Mouse (Mus musculus) embryonic facial prominence, embryonic 15.5 days (tissue): ENCODE data around the gene Kcnmb2. TPM values are rescaled to one million over a fixed set of nuclear protein-coding genes. Genes with fewer than 3 reads are reported as not detected.

ENCODE experiments used
- ATAC-seq: fragments of 200-750 bp; cut with Nextera tagmentation; 2 replicates; pipeline ENCODE4 v1.8.0; 2017; ENCODE audit warnings: low read depth, moderate TSS enrichment; ENCODE audit not compliant: insufficient number of reproducible peaks, low FRiP score, low TSS enrichment
- H3K27ac ChIP-seq: fragments of 300-500 bp; sonication (generic); replicated peaks from 2 replicates; pipeline ENCODE4 v1.5.1; 2015; ENCODE audit warnings: mild to moderate bottlenecking, inconsistent platforms
- H3K27me3 ChIP-seq: fragments of 300-500 bp; sonication (generic); 2 replicates; pipeline ENCODE4 v1.6.1; 2015; ENCODE audit warnings: inconsistent platforms
- H3K36me3 ChIP-seq: fragments of 300-500 bp; sonication (generic); 2 replicates; pipeline ENCODE4 v1.6.1; 2015; ENCODE audit warnings: mild to moderate bottlenecking, inconsistent platforms
- H3K4me1 ChIP-seq: fragments of 300-500 bp; sonication (generic); 2 replicates; pipeline ENCODE4 v1.6.1; 2015; ENCODE audit warnings: inconsistent platforms
- H3K4me2 ChIP-seq: fragments of 300-500 bp; sonication (generic); replicated peaks from 2 replicates; pipeline ENCODE4 v1.6.1; 2015; ENCODE audit warnings: mild to moderate bottlenecking, inconsistent platforms
- H3K4me3 ChIP-seq: fragments of 300-500 bp; sonication (generic); replicated peaks from 2 replicates; pipeline ENCODE4 v1.5.1; 2015; ENCODE audit warnings: mild to moderate bottlenecking, inconsistent platforms
- H3K9ac ChIP-seq: fragments of 300-500 bp; sonication (generic); 2 replicates; pipeline ENCODE4 v1.6.1; 2015; ENCODE audit warnings: inconsistent platforms
- H3K9me3 ChIP-seq: fragments of 300-500 bp; sonication (generic); replicated peaks from 2 replicates; pipeline ENCODE4 v1.6.1; 2016; ENCODE audit warnings: inconsistent platforms
- WGBS: fragments of 180-500 bp; shearing (Covaris S2); methylation state at CpG from one replicate; pipeline ENCODE4 v1.1.7; 2015; 5-methylcytosine and 5-hydroxymethylcytosine counted together
- polyA plus RNA-seq: library from polyadenylated mRNA; unstranded; fragments of >200 nt; fragmentation: Nextera tagmentation; extraction: Ambion mirVana; gene quantifications from 2 replicates; pipeline ENCODE4 v1.2.1, GENCODE M21; 2015

Kcnmb2 gene
- polyA plus RNA-seq, 1 experiment from 2014 or later: 2.4 TPM

- H3K9ac ChIP-seq: no peak overlapping the region
- no peak overlapping the region for H3K27ac ChIP-seq
- H3K36me3 ChIP-seq: no peaks in the 10 kb centered on the region
- H3K27me3 ChIP-seq: no peaks in the 10 kb centered on the region
- H3K4me2 ChIP-seq: no peak overlapping the region
- no peak overlapping the region for H3K4me3 ChIP-seq
- no peak for ATAC-seq
- 63% methylated on average over 3 of the region's 3 CpGs for WGBS
- H3K4me1 ChIP-seq: no peaks in the 10 kb centered on the region
- no peaks in the 10 kb centered on the region for H3K9me3 ChIP-seq
Measured at GRCm38 (mm10) chr3:32144655-32145054, 242.3 kb downstream of the Kcnmb2 start.

DNA sequence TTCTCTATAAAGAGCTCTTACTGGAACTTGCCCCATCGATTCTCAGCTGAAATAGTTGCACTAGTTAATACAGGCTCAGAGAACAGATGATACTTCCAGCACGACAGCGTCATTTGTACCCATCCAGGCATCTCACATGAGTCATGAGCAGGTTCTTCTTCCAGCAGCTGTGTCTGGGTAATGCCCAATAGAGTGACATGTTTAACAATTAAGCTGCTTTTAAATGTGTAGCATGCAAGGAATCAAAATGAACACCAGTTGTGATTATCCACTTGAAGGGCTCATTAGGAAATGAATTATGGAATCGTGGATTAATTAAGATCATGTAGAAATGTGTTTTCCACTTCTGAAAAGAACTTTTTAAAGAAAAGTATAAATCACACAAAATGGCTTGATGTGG is 245.4 kb downstream of the Kcnmb2 start:
- no peaks in the 10 kb centered on the region for H3K36me3 ChIP-seq
- no peaks in the 10 kb centered on the region for H3K9me3 ChIP-seq
- H3K27me3 ChIP-seq: no peaks in the 10 kb centered on the region
- H3K4me1 ChIP-seq: no peaks in the 10 kb centered on the region
- no peak for ATAC-seq
- H3K4me2 ChIP-seq: no peak overlapping the region
- no peak overlapping the region for H3K4me3 ChIP-seq
- 83% methylated on average over 4 of the region's 4 CpGs for WGBS
- H3K9ac ChIP-seq: no peak overlapping the region
- H3K27ac ChIP-seq: no peak overlapping the region

DNA sequence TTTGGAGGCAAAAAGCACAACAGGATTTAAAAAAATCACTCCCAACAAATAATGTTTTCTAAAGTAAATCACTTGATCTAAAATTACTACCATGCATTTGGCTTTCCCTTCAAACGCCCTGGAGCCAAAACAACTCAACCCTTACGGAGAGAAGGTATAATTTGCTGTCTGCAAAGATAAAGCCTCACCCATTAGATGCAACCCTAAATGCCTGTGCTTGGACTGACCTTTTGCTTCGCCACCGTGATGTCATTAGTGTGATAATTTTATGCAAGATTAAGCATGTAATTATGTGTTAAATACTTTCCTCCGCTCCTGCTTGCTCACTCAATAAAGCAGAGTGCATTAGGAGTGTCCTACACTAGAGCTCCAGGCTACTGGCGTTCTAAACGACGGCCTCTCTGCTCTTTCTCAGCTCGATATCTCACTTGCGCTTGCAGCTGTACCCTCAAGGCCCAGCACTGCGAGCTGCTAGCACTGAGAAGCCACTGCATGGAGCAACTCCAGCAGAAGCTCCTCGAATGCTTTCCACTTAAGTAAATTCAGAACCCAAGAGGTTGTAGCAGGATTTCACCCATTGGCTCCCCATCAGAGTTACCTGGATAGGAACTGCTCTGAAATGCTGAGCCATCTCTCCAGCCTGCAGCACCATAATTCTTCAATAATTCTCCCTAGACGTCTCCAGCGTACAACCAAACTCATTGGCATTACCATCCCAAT is 247.7 kb downstream of the Kcnmb2 start:
- Histone ChIP-seq H3K9me3 (no peaks in the 10 kb centered on the region), H3K4me3 (no peak overlapping the region), H3K27ac (no peak overlapping the region), H3K36me3 (no peaks in the 10 kb centered on the region), H3K4me2 (no peak overlapping the region), H3K4me1 (no peaks in the 10 kb centered on the region), H3K9ac (no peak overlapping the region), H3K27me3 (no peaks in the 10 kb centered on the region)
- ATAC-seq: no peak
- WGBS: 35% methylated on average over 14 of the region's 14 CpGs

GRCm38 (mm10) chr3:32180519-32180918 is 278.2 kb downstream of the Kcnmb2 start:
- no peak overlapping the region for H3K4me2 ChIP-seq
- H3K4me1 ChIP-seq: no peaks in the 10 kb centered on the region
- no peak for ATAC-seq
- no peaks in the 10 kb centered on the region for H3K9me3 ChIP-seq
- no peaks in the 10 kb centered on the region for H3K27me3 ChIP-seq
- H3K9ac ChIP-seq: no peak overlapping the region
- no peak overlapping the region for H3K4me3 ChIP-seq
- no peak overlapping the region for H3K27ac ChIP-seq
- 62% methylated on average over 6 of the region's 6 CpGs for WGBS
- H3K36me3 ChIP-seq: no peaks in the 10 kb centered on the region

- no peak for ATAC-seq
- no peak overlapping the region for H3K27ac ChIP-seq
- no peaks in the 10 kb centered on the region for H3K27me3 ChIP-seq
- no peaks in the 10 kb centered on the region for H3K4me1 ChIP-seq
- no peak overlapping the region for H3K4me2 ChIP-seq
- no peaks in the 10 kb centered on the region for H3K9me3 ChIP-seq
- no peak overlapping the region for H3K4me3 ChIP-seq
- H3K9ac ChIP-seq: no peak overlapping the region
- 30% methylated on average over 2 of the region's 2 CpGs for WGBS
- no peaks in the 10 kb centered on the region for H3K36me3 ChIP-seq
Measured at GRCm38 (mm10) chr3:32185855-32186522, 283.7 kb downstream of the Kcnmb2 start.

- Histone ChIP-seq H3K4me1 (no peaks in the 10 kb centered on the region), H3K9ac (no peak overlapping the region), H3K4me2 (no peak overlapping the region), H3K27me3 (no peaks in the 10 kb centered on the region), H3K27ac (no peak overlapping the region), H3K4me3 (no peak overlapping the region), H3K36me3 (no peaks in the 10 kb centered on the region), H3K9me3 (no peaks in the 10 kb centered on the region)
- WGBS: 30% methylated on average over 5 of the region's 5 CpGs
- ATAC-seq: no peak
Measured at GRCm38 (mm10) chr3:32188521-32188920, 286.2 kb downstream of the Kcnmb2 start.

DNA sequence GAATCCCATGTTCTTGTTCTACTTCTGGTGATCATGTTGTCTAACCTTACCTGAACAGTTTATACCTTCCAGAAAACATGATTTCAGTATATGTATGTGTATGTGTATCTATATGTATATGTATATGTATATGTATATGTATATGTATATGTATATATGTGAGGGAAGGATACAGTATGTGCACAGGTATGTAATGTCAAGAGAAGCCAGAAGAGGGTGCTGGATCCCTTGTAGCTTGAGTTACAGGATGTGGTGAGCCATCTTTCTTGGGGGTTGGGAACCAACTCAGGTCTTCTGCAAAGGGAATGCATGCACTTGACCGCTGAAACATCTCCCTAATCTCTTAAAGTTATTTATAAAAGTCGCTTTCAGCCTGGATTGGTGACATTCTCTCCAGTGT is 286.6 kb downstream of the Kcnmb2 start:
- H3K9me3 ChIP-seq: no peaks in the 10 kb centered on the region
- H3K4me3 ChIP-seq: no peak overlapping the region
- no peaks in the 10 kb centered on the region for H3K4me1 ChIP-seq
- no peaks in the 10 kb centered on the region for H3K27me3 ChIP-seq
- H3K4me2 ChIP-seq: no peak overlapping the region
- no peaks in the 10 kb centered on the region for H3K36me3 ChIP-seq
- H3K9ac ChIP-seq: no peak overlapping the region
- no peak for ATAC-seq
- H3K27ac ChIP-seq: no peak overlapping the region
- 93% methylated on average over 2 of the region's 2 CpGs for WGBS

GRCm38 (mm10) chr3:32189956-32190355 is 287.6 kb downstream of the Kcnmb2 start:
- H3K4me3 ChIP-seq: no peak overlapping the region
- no peak overlapping the region for H3K9ac ChIP-seq
- no peak overlapping the region for H3K27ac ChIP-seq
- WGBS: 38% methylated on average over 5 of the region's 5 CpGs
- no peaks in the 10 kb centered on the region for H3K9me3 ChIP-seq
- no peak overlapping the region for H3K4me2 ChIP-seq
- no peaks in the 10 kb centered on the region for H3K4me1 ChIP-seq
- no peaks in the 10 kb centered on the region for H3K27me3 ChIP-seq
- no peak for ATAC-seq
- no peaks in the 10 kb centered on the region for H3K36me3 ChIP-seq

DNA sequence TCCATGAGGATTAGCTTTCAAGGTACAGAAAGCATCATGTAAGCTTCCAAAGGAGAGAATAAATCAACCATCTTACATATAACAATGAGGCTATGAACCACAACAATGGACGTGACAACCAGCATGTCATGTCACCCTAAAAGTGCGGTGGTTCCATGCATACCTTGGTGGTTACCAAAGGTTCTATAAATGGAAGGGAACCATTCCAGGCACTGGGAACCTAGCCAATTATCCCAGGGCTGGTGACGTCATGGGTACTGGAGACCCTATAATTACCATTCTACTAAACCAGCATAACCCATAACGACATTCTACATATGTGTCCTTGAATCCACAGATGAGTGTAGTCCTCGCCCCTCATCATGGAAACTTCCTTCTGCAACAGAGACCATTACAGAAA is 291.7 kb downstream of the Kcnmb2 start:
- Histone ChIP-seq H3K27me3 (no peaks in the 10 kb centered on the region), H3K9me3 (no peaks in the 10 kb centered on the region), H3K4me3 (no peak overlapping the region), H3K27ac (no peak overlapping the region), H3K4me2 (no peak overlapping the region), H3K9ac (no peak overlapping the region), H3K4me1 (no peaks in the 10 kb centered on the region), H3K36me3 (no peaks in the 10 kb centered on the region)
- 75% methylated on average over 5 of the region's 5 CpGs for WGBS
- no peak for ATAC-seq

GRCm38 (mm10) chr3:32226755-32227154 is 324.4 kb downstream of the Kcnmb2 start:
- 68% methylated on average over 2 of the region's 2 CpGs for WGBS
- Histone ChIP-seq H3K27me3 (no peaks in the 10 kb centered on the region), H3K9me3 (no peaks in the 10 kb centered on the region), H3K27ac (no peak overlapping the region), H3K4me3 (no peak overlapping the region), H3K4me2 (no peak overlapping the region), H3K4me1 (no peaks in the 10 kb centered on the region), H3K36me3 (no peaks in the 10 kb centered on the region), H3K9ac (no peak overlapping the region)
- ATAC-seq: no peak

- ATAC-seq: no peak
- Histone ChIP-seq H3K9ac (no peak overlapping the region), H3K4me3 (no peak overlapping the region), H3K4me1 (no peaks in the 10 kb centered on the region), H3K9me3 (no peaks in the 10 kb centered on the region), H3K27ac (no peak overlapping the region), H3K27me3 (no peaks in the 10 kb centered on the region), H3K36me3 (no peaks in the 10 kb centered on the region), H3K4me2 (no peak overlapping the region)
- 71% methylated on average over 5 of the region's 5 CpGs for WGBS
Measured at GRCm38 (mm10) chr3:32236766-32237165, 334.5 kb downstream of the Kcnmb2 start.
